In genomic region chr13:13788070-13788469, GRCm38 (mm10) we compare ENCODE assay signal across 21 mouse cellular contexts. TPM values are rescaled to one million over a fixed set of nuclear protein-coding genes. Genes with fewer than 3 reads are reported as not detected.
"Had no signal": no experiment of that assay in that cellular context is flagged by ENCODE, and none has a peak within 500 bp of the region (broad histone marks: within the 10 kb centered on the region; RNA-seq: fewer than 3 reads in every experiment).

No protein-coding gene starts in this region.

- H3K4me3 ChIP-seq: liver, embryonic 13.5 days; liver, embryonic 15.5 days; lung, embryonic 15.5 days; megakaryocyte, embryonic 14.5 days; midbrain, embryonic 13.5 days; midbrain, embryonic 15.5 days; neural tube, embryonic 13.5 days; neural tube, embryonic 15.5 days had no signal

- DNase-seq: liver, embryonic 13.5 days; liver, postnatal 0 days; lung, adult 2 months; lung, postnatal 14 days; lung, postnatal 36 days; right cerebral cortex, postnatal 25 days; thymus, adult 18-20 months; thymus, postnatal 14 days; thymus, postnatal 36 days had no signal

- ATAC-seq: liver, postnatal 0 days; lung, postnatal 0 days; midbrain, embryonic 13.5 days; midbrain, embryonic 15.5 days had no signal

- H3K27ac ChIP-seq: liver, embryonic 13.5 days; liver, embryonic 15.5 days; lung, embryonic 15.5 days; macrophage; midbrain, embryonic 13.5 days; midbrain, embryonic 15.5 days; neural tube, embryonic 13.5 days; neural tube, embryonic 15.5 days had no signal

RNA-seq across cellular contexts. Expression of gene Gng4, which starts 4.2 kb away (rescaled TPM):
- total RNA-seq: megakaryocyte progenitor cell, adult 5-6 weeks; monocyte, adult 5-6 weeks had no signal
- polyA plus RNA-seq: liver, postnatal 0 days; spleen, adult 2 months had no signal
